In genomic region chr3:103634256-103634655, GRCm38 (mm10) we compare ENCODE assay signal across 35 mouse cellular contexts. TPM values are rescaled to one million over a fixed set of nuclear protein-coding genes. Genes with fewer than 3 reads are reported as not detected.
"Had no signal": no experiment of that assay in that cellular context is flagged by ENCODE, and none has a peak within 500 bp of the region (broad histone marks: within the 10 kb centered on the region; RNA-seq: fewer than 3 reads in every experiment).

No protein-coding gene starts in this region.

- DNase-seq: heart, postnatal 10 days; heart, postnatal 14 days; heart, postnatal 36 days; heart, postnatal 4 days; kidney, adult 11 months; kidney, adult 18-20 months; kidney, adult 2 months; kidney, adult 8-10 months; kidney, adult 9 months; kidney, postnatal 10 days; kidney, postnatal 14 days; kidney, postnatal 25 days; kidney, postnatal 36 days; kidney, postnatal 4 days; layer of hippocampus, adult 9-11 months; layer of hippocampus, postnatal 36 days had no signal

- H3K36me3 ChIP-seq: heart, embryonic 10.5 days; heart, embryonic 12.5 days; heart, embryonic 13.5 days; heart, embryonic 15.5 days; hindbrain, embryonic 10.5 days; hindbrain, embryonic 12.5 days; hindbrain, embryonic 13.5 days; hindbrain, embryonic 15.5 days; intestine, embryonic 15.5 days; kidney, embryonic 15.5 days had no signal

- H3K4me2 ChIP-seq: heart, embryonic 11.5 days; heart, embryonic 12.5 days; heart, embryonic 13.5 days; heart, embryonic 15.5 days; hindbrain, embryonic 12.5 days; hindbrain, embryonic 13.5 days; hindbrain, embryonic 14.5 days; hindbrain, embryonic 15.5 days; intestine, embryonic 15.5 days; kidney, embryonic 15.5 days had no signal

- H3K27me3 ChIP-seq: heart, embryonic 13.5 days; hindbrain, embryonic 12.5 days; hindbrain, embryonic 13.5 days; hindbrain, embryonic 15.5 days; intestine, embryonic 15.5 days had no signal

- H3K4me3 ChIP-seq: heart, embryonic 10.5 days; heart, embryonic 12.5 days; heart, embryonic 13.5 days; heart, embryonic 15.5 days; hindbrain, embryonic 10.5 days; hindbrain, embryonic 12.5 days; hindbrain, embryonic 13.5 days; hindbrain, embryonic 15.5 days; intestine, embryonic 15.5 days; kidney, embryonic 15.5 days; layer of hippocampus, adult 2 months had no signal

RNA-seq across cellular contexts. Expression of gene Atg4a-ps, which starts 11.6 kb away (rescaled TPM):
- polyA plus RNA-seq: heart, embryonic 12.5 days; heart, embryonic 14.5 days; hindbrain, embryonic 11.5 days; hindbrain, embryonic 12.5 days; hindbrain, embryonic 15.5 days; intestine, embryonic 15.5 days; kidney, adult 2 months; kidney, embryonic 15.5 days had no signal

RNA-seq across cellular contexts. Expression of gene Syt6, which starts 59.2 kb away (rescaled TPM):
- total RNA-seq: heart, postnatal 10 days; heart, postnatal 14 days; heart, postnatal 25 days; heart, postnatal 36 days; heart, postnatal 4 days; hematopoietic stem cell, adult 5-6 weeks had no signal
- polyA plus RNA-seq: heart, embryonic 15.5 days; heart, postnatal 0 days; inflammation-experienced regulatory T-cells, adult 6 months; kidney, adult 2 months had no signal
